Mouse (Mus musculus) left cerebral cortex, postnatal 14 days (tissue): ENCODE results near the gene 3110001I22Rik. TPM values are rescaled to one million over a fixed set of nuclear protein-coding genes. Genes with fewer than 3 reads are reported as not detected.

Source experiments
- DNase-seq, 2 experiments: peaks; one replicate each; pipeline ENCODE4 v3.0.0; 2021 to 2022; ENCODE audit warnings: low spot score in 2 of 2, mixed read lengths in 1 of 2
- intact Hi-C: fragments of 180-260 bp; cut with DNase I; formaldehyde crosslinking; loops from one replicate; pipeline ENCODE4 v1.15.1; 2025
- total RNA-seq, 2 experiments: library from RNA; stranded (reverse); gene quantifications; 2 replicates each; pipeline ENCODE4 v1.2.3; 2021

The 3110001I22Rik gene
- total RNA-seq, 2 experiments from 2014 or later = 2.9 to 3.6 TPM

DNA sequence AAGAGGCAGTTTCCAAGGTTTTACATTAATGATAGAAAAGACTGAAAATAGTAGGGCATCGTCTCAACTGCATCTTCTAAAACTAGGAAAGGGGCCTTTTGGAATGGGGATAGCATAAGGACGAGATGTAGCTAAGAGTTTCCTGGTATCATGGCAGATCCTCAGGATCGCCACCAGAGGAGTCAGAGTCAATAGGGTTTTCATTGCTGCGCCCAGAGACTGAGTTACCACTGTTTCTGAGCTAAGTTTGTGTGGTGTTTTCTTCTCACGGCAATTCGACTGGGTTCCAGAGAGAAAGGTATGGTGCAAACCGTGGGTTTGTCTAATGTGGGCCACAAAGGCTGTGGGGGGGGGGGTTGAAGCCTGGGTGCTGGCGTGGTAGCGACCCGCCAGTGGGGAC, 32.9 kb downstream of the 3110001I22Rik start:
- DNase-seq = no peak
- intact Hi-C loops = no loop called here

DNA sequence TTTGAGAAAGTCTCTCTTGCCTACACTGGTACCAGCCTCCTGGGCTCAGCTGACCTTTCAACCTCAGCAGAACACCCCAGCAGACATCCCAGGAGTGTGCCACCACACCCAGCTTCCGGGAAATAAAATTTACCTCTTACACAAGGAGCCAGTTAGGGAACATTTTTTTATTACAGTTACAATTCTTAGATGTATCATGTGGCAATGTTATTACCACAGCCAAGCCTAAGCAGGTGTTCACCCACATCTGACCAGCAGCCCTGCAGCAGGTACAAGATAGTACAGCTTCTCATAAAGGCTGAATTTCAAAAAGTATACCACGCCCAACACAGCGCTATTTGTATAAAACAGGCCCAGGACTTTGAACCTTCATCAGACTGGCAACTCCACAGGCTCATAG, 43.2 kb downstream of the 3110001I22Rik start:
- DNase-seq = no peak
- intact Hi-C loops = no loop called here

DNA sequence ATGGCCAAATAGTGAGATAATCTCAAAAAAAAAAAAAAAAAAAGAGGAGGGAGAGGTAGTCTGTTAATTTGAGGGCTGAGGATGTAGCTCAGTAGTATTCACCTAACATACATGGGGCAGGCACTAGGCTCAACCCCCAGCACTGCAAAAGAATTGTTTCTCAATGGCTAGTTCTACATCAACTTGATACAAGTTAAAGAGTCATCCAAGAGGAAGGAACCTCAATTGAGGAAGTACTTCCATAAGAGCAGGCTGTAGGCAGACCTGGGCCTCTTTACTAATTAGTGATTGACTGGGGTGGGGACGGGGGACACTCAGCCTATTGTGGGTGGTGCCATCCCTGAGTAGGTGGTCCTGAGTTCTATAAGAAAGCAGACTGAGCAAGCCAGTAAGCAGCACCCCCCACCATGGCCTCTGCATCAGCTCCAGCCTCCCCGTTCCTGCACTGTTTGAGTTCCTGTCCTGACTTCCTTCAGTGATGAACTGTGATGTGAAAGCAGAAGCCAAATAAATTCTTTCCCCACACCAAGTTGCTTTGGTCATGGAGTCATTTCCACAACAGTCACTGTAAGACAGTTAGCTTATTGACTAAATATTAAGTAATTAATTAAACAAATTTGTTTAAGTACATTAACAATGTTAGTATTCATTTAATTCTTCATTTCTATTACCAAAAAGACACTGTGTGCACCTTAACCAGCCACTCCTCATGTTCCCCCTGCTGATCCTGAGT, 45.3 kb downstream of the 3110001I22Rik start:
- DNase-seq = no peak
- intact Hi-C loops = no loop called here

DNA sequence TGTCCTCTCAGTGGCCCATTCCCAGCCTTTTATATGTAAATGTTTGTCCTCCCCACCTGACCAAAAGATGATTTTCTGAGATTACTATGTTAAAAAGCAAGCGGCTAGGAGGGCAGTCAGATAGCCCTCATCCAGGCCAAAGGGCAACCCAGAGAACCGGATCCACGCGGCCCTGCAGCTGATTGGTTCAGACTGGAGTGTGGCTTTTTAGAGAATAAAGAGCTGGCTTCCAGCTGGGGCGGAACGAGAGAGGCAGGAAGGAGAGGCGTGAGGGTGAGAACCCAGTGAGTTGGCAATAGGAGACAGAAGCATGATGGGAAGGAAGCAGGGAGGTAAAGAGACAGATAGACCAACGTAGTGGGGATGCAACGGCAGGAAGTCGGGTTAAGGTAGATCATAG, 51.2 kb downstream of the 3110001I22Rik start:
- DNase-seq = no peak

DNA sequence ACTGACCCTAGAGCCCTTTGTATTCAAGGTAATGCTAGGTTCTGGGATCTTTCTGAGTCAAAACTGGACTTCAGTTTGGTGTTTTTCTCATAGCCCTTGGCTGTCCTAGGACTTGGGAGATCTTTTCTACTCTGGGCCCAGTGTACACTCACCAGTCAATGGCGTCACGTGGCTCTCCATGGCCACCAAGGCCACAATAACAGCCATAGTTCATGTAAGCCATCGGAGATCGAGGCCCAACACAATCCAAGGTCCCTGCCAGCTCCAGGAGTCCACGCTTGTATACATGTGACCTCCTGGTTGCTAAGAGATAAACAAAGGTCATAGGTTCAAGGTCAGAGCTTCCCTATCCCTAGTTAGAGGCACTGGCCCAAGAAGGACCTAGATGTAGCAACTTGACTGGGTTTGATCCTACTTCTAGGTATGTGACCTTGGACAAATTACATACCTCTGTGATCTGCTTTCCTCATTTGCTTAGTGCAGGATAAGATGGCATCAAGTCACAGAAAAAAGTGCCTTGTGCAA, 56.1 kb downstream of the 3110001I22Rik start:
- DNase-seq = no peak
- intact Hi-C loops = no loop called here

More for the DNA sequence above, 51.2 kb downstream of the 3110001I22Rik start:
- intact Hi-C loops = no loop called here

Other genes starting within 250 kb of the 3110001I22Rik start
- gene Parn, start 3.8 kb upstream of the 3110001I22Rik start, total RNA-seq = 10 to 100 TPM; 27.9 to 28.3 TPM
- 10 to 100 TPM; 37.7 to 39.6 TPM for gene Bfar, start 71 bp upstream of the 3110001I22Rik start, total RNA-seq
- gene Pla2g10, start 59.1 kb downstream of the 3110001I22Rik start, total RNA-seq = not detected
- 10 to 100 TPM; 41.7 to 44.2 TPM for gene Rrn3, start 108.8 kb downstream of the 3110001I22Rik start, total RNA-seq
- gene Ntan1, start 146.9 kb downstream of the 3110001I22Rik start, total RNA-seq = 10 to 100 TPM; 89.2 to 94.7 TPM
- 10 to 100 TPM; 72.2 to 73.0 TPM for gene Pdxdc1, start 231.2 kb downstream of the 3110001I22Rik start, total RNA-seq
- gene Mpv17l, start 231.2 kb downstream of the 3110001I22Rik start, total RNA-seq = 10 to 100 TPM; 69.6 to 70.1 TPM